Mouse (Mus musculus): ENCODE data around the gene Fam124b. TPM values are rescaled to one million over a fixed set of nuclear protein-coding genes. Genes with fewer than 3 reads are reported as not detected.

Gene Fam124b
- polyA plus RNA-seq (2016; fragmentation: Nextera tagmentation; extraction: Ambion mirVana), result 0.78 and 1.1 TPM in 2 replicates

- WGBS, result 80% methylated on average over 6 of the region's 6 CpGs
- peak within 1 kb of the TSS; percentile 56 for H3K27ac ChIP-seq
- H3K4me3 ChIP-seq, result no peak within 1 kb of the TSS
- H3K9me3 ChIP-seq (replicated peaks), result no peaks in the 10 kb centered on the region
- DNase-seq (ENCODE audit: low spot score), result peak; percentile 41
- H3K4me1 ChIP-seq, result peaks cover 7% of the 10 kb centered on the region; the same call in 1 of the 2 replicates
- no peaks in the 10 kb centered on the region for H3K36me3 ChIP-seq
- no peaks in the 10 kb centered on the region for H3K27me3 ChIP-seq (ENCODE audit: low read depth, poor library complexity, severe bottlenecking)
Observed at GRCm38 (mm10) chr1:80218268-80218667, at the start of gene Fam124b. TSS of gene Fam124b (minus strand) at chr1:80218473.

- Histone ChIP-seq H3K4me1 (no peaks in the 10 kb centered on the region), H3K36me3 (peaks cover 11% of the 10 kb centered on the region), H3K27me3 (ENCODE audit: low read depth, poor library complexity, severe bottlenecking) (no peaks in the 10 kb centered on the region), H3K9me3 (replicated peaks) (no peaks in the 10 kb centered on the region), H3K27ac (no peak overlapping the region), H3K4me3 (no peak overlapping the region)
- no peak for DNase-seq (ENCODE audit: low spot score)
- 85% methylated on average over 1 of the region's 1 CpGs for WGBS
Observed at GRCm38 (mm10) chr1:80260443-80260842, 42.2 kb upstream of the Fam124b start.

- no peak for DNase-seq (ENCODE audit: low spot score)
- H3K27me3 ChIP-seq (ENCODE audit: low read depth, poor library complexity, severe bottlenecking), result no peaks in the 10 kb centered on the region
- H3K4me1 ChIP-seq, result no peaks in the 10 kb centered on the region
- 75% methylated on average over 4 of the region's 4 CpGs for WGBS
- H3K27ac ChIP-seq, result no peak overlapping the region
- H3K9me3 ChIP-seq (replicated peaks), result no peaks in the 10 kb centered on the region
- no peaks in the 10 kb centered on the region; the same call in 1 of the 2 replicates for H3K36me3 ChIP-seq
- no peak overlapping the region for H3K4me3 ChIP-seq
Observed at GRCm38 (mm10) chr1:80258632-80259031, 40.4 kb upstream of the Fam124b start.

GRCm38 (mm10) chr1:80253309-80253708 is 35.0 kb upstream of the Fam124b start:
- Histone ChIP-seq H3K4me3 (no peak overlapping the region), H3K9me3 (replicated peaks) (no peaks in the 10 kb centered on the region), H3K4me1 (no peaks in the 10 kb centered on the region), H3K27ac (no peak overlapping the region), H3K27me3 (ENCODE audit: low read depth, poor library complexity, severe bottlenecking) (no peaks in the 10 kb centered on the region), H3K36me3 (no peaks in the 10 kb centered on the region)
- DNase-seq (ENCODE audit: low spot score), result no peak

GRCm38 (mm10) chr1:80250247-80250646 is 32.0 kb upstream of the Fam124b start:
- Histone ChIP-seq H3K27me3 (ENCODE audit: low read depth, poor library complexity, severe bottlenecking) (no peaks in the 10 kb centered on the region), H3K9me3 (replicated peaks) (no peaks in the 10 kb centered on the region), H3K36me3 (no peaks in the 10 kb centered on the region), H3K4me3 (no peak overlapping the region), H3K4me1 (no peaks in the 10 kb centered on the region), H3K27ac (no peak overlapping the region)
- DNase-seq (ENCODE audit: low spot score), result no peak
- WGBS, result 94% methylated on average over 5 of the region's 5 CpGs

GRCm38 (mm10) chr1:80247131-80247530 is 28.9 kb upstream of the Fam124b start:
- H3K4me1 ChIP-seq, result no peaks in the 10 kb centered on the region
- H3K9me3 ChIP-seq (replicated peaks), result no peaks in the 10 kb centered on the region
- H3K36me3 ChIP-seq, result no peaks in the 10 kb centered on the region
- no peaks in the 10 kb centered on the region for H3K27me3 ChIP-seq (ENCODE audit: low read depth, poor library complexity, severe bottlenecking)
- H3K27ac ChIP-seq, result no peak overlapping the region
- DNase-seq (ENCODE audit: low spot score), result no peak
- no peak overlapping the region for H3K4me3 ChIP-seq

GRCm38 (mm10) chr1:80244123-80244522 is 25.9 kb upstream of the Fam124b start:
- H3K4me1 ChIP-seq, result peaks cover 5% of the 10 kb centered on the region; the same call in 1 of the 2 replicates
- no peak overlapping the region for H3K27ac ChIP-seq
- no peak for DNase-seq (ENCODE audit: low spot score)
- H3K36me3 ChIP-seq, result no peaks in the 10 kb centered on the region
- H3K9me3 ChIP-seq (replicated peaks), result no peaks in the 10 kb centered on the region
- H3K4me3 ChIP-seq, result no peak overlapping the region
- WGBS, result 76% methylated on average over 3 of the region's 3 CpGs
- no peaks in the 10 kb centered on the region for H3K27me3 ChIP-seq (ENCODE audit: low read depth, poor library complexity, severe bottlenecking)

- peaks cover 5% of the 10 kb centered on the region; the same call in 1 of the 2 replicates for H3K4me1 ChIP-seq
- no peak for DNase-seq (ENCODE audit: low spot score)
- H3K36me3 ChIP-seq, result no peaks in the 10 kb centered on the region
- 93% methylated on average over 6 of the region's 6 CpGs for WGBS
- H3K27ac ChIP-seq, result no peak overlapping the region
- H3K9me3 ChIP-seq (replicated peaks), result no peaks in the 10 kb centered on the region
- no peak overlapping the region for H3K4me3 ChIP-seq
- no peaks in the 10 kb centered on the region for H3K27me3 ChIP-seq (ENCODE audit: low read depth, poor library complexity, severe bottlenecking)
Observed at GRCm38 (mm10) chr1:80241579-80241978, 23.3 kb upstream of the Fam124b start.

- Histone ChIP-seq H3K36me3 (no peaks in the 10 kb centered on the region), H3K27me3 (ENCODE audit: low read depth, poor library complexity, severe bottlenecking) (no peaks in the 10 kb centered on the region), H3K4me3 (no peak overlapping the region), H3K9me3 (replicated peaks) (no peaks in the 10 kb centered on the region), H3K27ac (no peak overlapping the region), H3K4me1 (peaks cover 10% of the 10 kb centered on the region; the same call in 1 of the 2 replicates)
- no peak for DNase-seq (ENCODE audit: low spot score)
- WGBS, result 63% methylated on average over 12 of the region's 12 CpGs
Observed at GRCm38 (mm10) chr1:80240017-80240660, 21.9 kb upstream of the Fam124b start.

- Histone ChIP-seq H3K4me3 (no peak overlapping the region), H3K4me1 (peaks cover 10% of the 10 kb centered on the region; the same call in 1 of the 2 replicates), H3K27me3 (ENCODE audit: low read depth, poor library complexity, severe bottlenecking) (no peaks in the 10 kb centered on the region), H3K9me3 (replicated peaks) (no peaks in the 10 kb centered on the region), H3K36me3 (no peaks in the 10 kb centered on the region), H3K27ac (no peak overlapping the region)
- DNase-seq (ENCODE audit: low spot score), result no peak
- WGBS, result 77% methylated on average over 11 of the region's 11 CpGs
Observed at GRCm38 (mm10) chr1:80239481-80239880, 21.2 kb upstream of the Fam124b start.

- WGBS, result 76% methylated on average over 11 of the region's 11 CpGs
- no peaks in the 10 kb centered on the region for H3K9me3 ChIP-seq (replicated peaks)
- no peak for DNase-seq (ENCODE audit: low spot score)
- H3K36me3 ChIP-seq, result no peaks in the 10 kb centered on the region
- H3K27ac ChIP-seq, result no peak overlapping the region
- H3K4me3 ChIP-seq, result no peak overlapping the region
- no peaks in the 10 kb centered on the region for H3K27me3 ChIP-seq (ENCODE audit: low read depth, poor library complexity, severe bottlenecking)
- peaks cover 10% of the 10 kb centered on the region; the same call in 1 of the 2 replicates for H3K4me1 ChIP-seq
Observed at GRCm38 (mm10) chr1:80236951-80237702, 18.9 kb upstream of the Fam124b start.

- Histone ChIP-seq H3K27me3 (ENCODE audit: low read depth, poor library complexity, severe bottlenecking) (no peaks in the 10 kb centered on the region), H3K4me1 (peaks cover 10% of the 10 kb centered on the region; the same call in 1 of the 2 replicates), H3K36me3 (no peaks in the 10 kb centered on the region), H3K9me3 (replicated peaks) (no peaks in the 10 kb centered on the region), H3K27ac (no peak overlapping the region), H3K4me3 (no peak overlapping the region)
- 15% methylated on average over 1 of the region's 1 CpGs for WGBS
- DNase-seq (ENCODE audit: low spot score), result no peak
Observed at GRCm38 (mm10) chr1:80236126-80236525, 17.9 kb upstream of the Fam124b start.

GRCm38 (mm10) chr1:80230612-80231011 is 12.3 kb upstream of the Fam124b start:
- no peak for DNase-seq (ENCODE audit: low spot score)
- no peaks in the 10 kb centered on the region for H3K4me1 ChIP-seq
- H3K36me3 ChIP-seq, result no peaks in the 10 kb centered on the region
- H3K27me3 ChIP-seq (ENCODE audit: low read depth, poor library complexity, severe bottlenecking), result no peaks in the 10 kb centered on the region
- no peaks in the 10 kb centered on the region for H3K9me3 ChIP-seq (replicated peaks)
- no peak overlapping the region for H3K27ac ChIP-seq
- WGBS, result 65% methylated on average over 1 of the region's 1 CpGs
- H3K4me3 ChIP-seq, result no peak overlapping the region

Measured in limb, embryonic 10.5 days (tissue).